Mouse (Mus musculus): ENCODE results near the gene Prkacb.
"Not testable (repeated sequence)": the region's sequence is repeated elsewhere in the genome, so short reads cannot be mapped to it uniquely, and the experiment has no call there.

Prkacb gene

GRCm38 (mm10) chr3:146778913-146779312 is 33.9 kb downstream of the Prkacb start:
- DNase-seq (ENCODE audit: extremely low read depth, low read depth, low spot score), result no peak

GRCm38 (mm10) chr3:146778451-146778850 is 34.3 kb downstream of the Prkacb start:
- DNase-seq (ENCODE audit: extremely low read depth, low read depth, low spot score), result no peak

GRCm38 (mm10) chr3:146776711-146777110 is 36.1 kb downstream of the Prkacb start:
- no peak for DNase-seq (ENCODE audit: extremely low read depth, low read depth, low spot score)

GRCm38 (mm10) chr3:146770853-146771252 is 41.9 kb downstream of the Prkacb start:
- no peak for DNase-seq (ENCODE audit: extremely low read depth, low read depth, low spot score)

GRCm38 (mm10) chr3:146769940-146770659 is 42.7 kb downstream of the Prkacb start:
- DNase-seq (ENCODE audit: extremely low read depth, low read depth, low spot score), result no peak

GRCm38 (mm10) chr3:146769569-146769939 is 43.2 kb downstream of the Prkacb start:
- DNase-seq (ENCODE audit: extremely low read depth, low read depth, low spot score), result no peak

GRCm38 (mm10) chr3:146768921-146769320 is 43.9 kb downstream of the Prkacb start:
- no peak for DNase-seq (ENCODE audit: extremely low read depth, low read depth, low spot score)

GRCm38 (mm10) chr3:146768360-146768759 is 44.4 kb downstream of the Prkacb start:
- DNase-seq (ENCODE audit: extremely low read depth, low read depth, low spot score), result no peak

- DNase-seq (ENCODE audit: extremely low read depth, low read depth, low spot score), result no peak
Measured at GRCm38 (mm10) chr3:146766701-146767181, 46.0 kb downstream of the Prkacb start.

- DNase-seq (ENCODE audit: extremely low read depth, low read depth, low spot score), result no peak
Measured at GRCm38 (mm10) chr3:146766071-146766605, 46.7 kb downstream of the Prkacb start.

- DNase-seq (ENCODE audit: extremely low read depth, low read depth, low spot score), result no peak
Measured at GRCm38 (mm10) chr3:146764871-146765529, 47.8 kb downstream of the Prkacb start.

- not testable (repeated sequence) for DNase-seq (ENCODE audit: extremely low read depth, low read depth, low spot score)
Measured at GRCm38 (mm10) chr3:146763054-146763453, 49.7 kb downstream of the Prkacb start.

GRCm38 (mm10) chr3:146761276-146761675 is 51.5 kb downstream of the Prkacb start:
- DNase-seq (ENCODE audit: extremely low read depth, low read depth, low spot score), result no peak

- no peak for DNase-seq (ENCODE audit: extremely low read depth, low read depth, low spot score)
Measured at GRCm38 (mm10) chr3:146757970-146758960, 54.5 kb downstream of the Prkacb start.

- DNase-seq (ENCODE audit: extremely low read depth, low read depth, low spot score), result no peak
Measured at GRCm38 (mm10) chr3:146754270-146754669, 58.5 kb downstream of the Prkacb start.

GRCm38 (mm10) chr3:146741564-146742202 is 71.1 kb downstream of the Prkacb start:
- DNase-seq (ENCODE audit: extremely low read depth, low read depth, low spot score), result no peak

- DNase-seq (ENCODE audit: extremely low read depth, low read depth, low spot score), result no peak
Measured at GRCm38 (mm10) chr3:146741158-146741557, 71.6 kb downstream of the Prkacb start.

- DNase-seq (ENCODE audit: extremely low read depth, low read depth, low spot score), result not testable (repeated sequence)
Measured at GRCm38 (mm10) chr3:146736186-146736585, 76.6 kb downstream of the Prkacb start.

- no peak for DNase-seq (ENCODE audit: extremely low read depth, low read depth, low spot score)
Measured at GRCm38 (mm10) chr3:146735657-146736056, 77.1 kb downstream of the Prkacb start.

GRCm38 (mm10) chr3:146734907-146735629 is 77.7 kb downstream of the Prkacb start:
- DNase-seq (ENCODE audit: extremely low read depth, low read depth, low spot score), result no peak

Measured in fat pad, adult 2 months (tissue).